Mouse (Mus musculus): ENCODE results near the gene Prss57.

DNA sequence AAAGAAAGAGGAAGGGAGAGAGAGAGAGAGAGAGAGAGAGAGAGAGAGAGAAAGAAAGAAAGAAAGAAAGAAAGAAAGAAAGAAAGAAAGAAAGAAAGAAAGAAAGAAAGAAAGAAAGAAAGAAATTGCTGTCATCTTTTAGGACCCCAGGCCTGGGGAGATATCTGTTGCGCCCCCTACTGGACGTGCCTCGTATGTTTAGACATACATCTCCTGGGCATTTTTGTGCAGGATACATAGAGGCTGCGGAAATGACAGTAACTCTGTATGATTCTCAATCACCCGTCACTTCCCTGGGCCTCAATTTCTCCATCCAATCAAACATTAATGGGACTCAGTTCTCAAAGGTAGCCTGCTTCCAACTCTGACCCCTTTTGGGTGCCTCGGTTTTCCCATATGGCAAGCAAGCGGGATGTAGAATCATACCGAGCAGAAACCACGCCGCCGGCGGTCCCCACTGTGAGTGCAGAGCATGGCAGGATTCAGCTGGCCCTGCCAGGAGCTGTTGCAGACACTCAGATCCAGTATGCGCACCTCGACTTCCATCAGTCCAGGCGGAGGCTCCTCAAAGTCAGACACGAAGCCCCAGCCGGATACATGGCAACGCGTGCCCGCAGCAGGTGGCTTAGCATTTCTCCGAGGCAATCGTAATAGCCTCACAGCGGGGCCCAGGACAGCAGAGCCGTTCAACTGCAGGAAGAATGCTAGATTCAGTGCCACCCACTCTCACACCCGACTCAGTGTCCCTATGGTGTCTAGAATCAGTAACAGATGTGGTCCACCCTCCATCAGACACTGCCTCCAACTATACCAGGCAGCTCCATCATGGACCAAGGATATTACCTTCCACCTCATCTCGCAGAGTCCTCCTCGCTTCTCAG, 6.6 kb downstream of the Prss57 start:
- peak; percentile 67 for TF ChIP-seq CTCF (conservative IDR thresholded peaks at IDR 0.05; ENCODE audit: low read length)
- TF ChIP-seq NANOG (IDR thresholded peaks at IDR 0.05; ENCODE audit: borderline replicate concordance, low read length) = no peak
